Mouse (Mus musculus) c-Kit-positive CD71-negative TER-119-negative erythroid progenitor cells, embryonic 14.5 days (primary cell): Measurements from ENCODE around the gene Mapk1.
"Not testable (repeated sequence)": the region's sequence is repeated elsewhere in the genome, so short reads cannot be mapped to it uniquely, and the experiment has no call there.

ENCODE experiments used
- DNase-seq: peaks from one replicate; pipeline ENCODE4 v3.0.0-alpha.2; 2013; ENCODE audit warnings: low read depth

Mapk1 gene

DNA sequence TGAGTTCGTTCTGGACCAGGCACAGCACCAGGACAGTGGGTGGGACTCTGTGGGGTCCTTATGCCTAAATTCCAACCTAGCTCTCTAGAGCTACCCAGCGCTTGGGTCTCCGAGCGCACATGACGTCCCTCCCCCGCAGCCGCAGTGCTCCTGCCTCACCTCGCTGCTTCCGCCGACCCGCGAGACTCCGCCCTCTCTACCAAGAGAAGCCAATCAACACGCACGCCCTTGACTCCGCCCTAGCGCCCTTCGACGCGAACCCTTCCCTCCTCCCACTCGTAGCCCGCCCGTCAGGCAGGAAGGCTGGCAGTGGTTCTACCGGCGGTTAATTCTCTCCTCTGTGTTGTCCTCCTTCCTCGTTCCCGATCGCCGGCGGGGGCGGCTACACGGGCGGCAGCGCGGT is at the start of gene Mapk1:
TSS of gene Mapk1 (plus strand) at position 252 of the 403 bp plus-strand sequence.
- DNase-seq: peak; percentile 95

DNA sequence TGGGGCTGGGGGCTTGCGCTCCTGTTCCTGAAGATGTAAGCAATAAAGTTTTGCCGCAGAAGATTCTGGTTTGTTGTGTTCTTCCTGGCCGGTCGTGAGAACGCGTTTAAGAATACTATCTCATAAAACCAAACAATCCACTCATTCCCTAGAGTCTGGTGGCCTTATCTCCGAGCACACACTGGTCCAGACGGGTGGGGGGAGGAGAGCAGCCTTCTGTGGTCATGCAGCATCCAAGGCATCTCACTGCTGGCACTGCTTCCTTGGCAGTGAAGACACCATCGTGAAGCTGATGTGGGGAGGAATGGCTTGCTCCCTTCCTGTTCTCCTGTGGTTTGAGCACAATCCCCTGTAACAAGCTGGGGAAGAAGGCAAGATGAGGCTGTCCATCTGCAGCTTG is 43.6 kb upstream of the Mapk1 start:
- DNase-seq: no peak

GRCm38 (mm10) chr16:16941078-16941477 is 42.1 kb upstream of the Mapk1 start:
- no peak for DNase-seq

- DNase-seq: no peak
Observed at GRCm38 (mm10) chr16:16958575-16958974, 24.6 kb upstream of the Mapk1 start.

DNA sequence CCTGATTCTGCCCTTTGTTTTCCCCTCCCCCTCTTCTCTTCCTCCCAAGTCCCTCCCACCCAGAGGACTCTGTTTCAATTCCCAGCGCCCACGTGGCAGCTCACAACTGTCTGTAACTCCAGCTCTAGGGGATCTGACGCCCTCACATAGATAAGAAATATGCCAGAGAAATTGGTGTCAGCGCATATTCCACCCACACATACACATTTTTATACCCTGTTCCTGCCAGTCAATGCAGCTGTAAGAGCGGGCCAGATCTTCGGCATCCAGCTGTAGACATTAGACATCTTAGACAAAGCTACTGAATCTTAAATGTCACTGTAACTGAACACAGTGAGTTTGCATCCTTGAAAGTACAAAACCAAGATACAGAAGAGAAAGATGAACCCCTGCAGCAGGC is 23.3 kb upstream of the Mapk1 start:
- DNase-seq: no peak

GRCm38 (mm10) chr16:16965149-16965548 is 18.0 kb upstream of the Mapk1 start:
- DNase-seq: no peak

DNA sequence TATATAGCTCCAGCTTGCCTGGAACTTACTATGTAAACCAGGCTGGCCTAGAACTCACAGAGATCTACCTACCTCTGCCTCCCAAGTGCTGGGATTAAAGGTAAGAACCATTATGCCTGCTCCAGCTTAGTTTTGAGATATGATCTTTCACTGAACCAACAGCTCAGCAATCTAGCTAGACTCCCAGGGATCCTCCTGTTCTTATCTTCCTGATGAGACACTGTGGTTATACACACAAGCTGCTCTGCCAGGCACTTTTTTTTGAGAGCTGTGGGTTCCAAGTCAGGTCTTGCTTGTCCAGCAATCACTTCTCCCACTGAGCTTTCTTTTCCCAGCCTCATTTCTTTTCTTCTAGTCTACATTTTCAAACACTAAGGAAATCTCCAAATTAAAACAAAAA is 16.9 kb upstream of the Mapk1 start:
- DNase-seq: no peak

DNA sequence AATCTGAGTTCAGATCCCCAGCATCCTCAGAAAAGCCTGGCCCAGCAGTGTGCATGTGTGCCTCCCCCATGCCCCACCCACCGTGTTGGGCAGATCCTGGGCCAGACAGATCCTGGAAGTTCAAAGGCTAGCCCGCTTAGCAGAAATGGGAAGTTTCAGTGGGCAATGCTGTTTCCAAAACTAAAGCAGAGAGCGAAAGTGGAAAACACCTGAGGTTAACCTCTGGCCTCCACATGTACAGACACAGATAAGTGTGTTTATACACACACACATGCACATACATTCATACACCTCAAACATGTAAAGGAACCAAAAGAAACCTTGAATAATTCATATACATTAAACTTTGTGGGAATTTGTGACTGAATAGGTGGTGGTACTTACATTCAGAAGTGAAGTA is 5.1 kb upstream of the Mapk1 start:
- no peak for DNase-seq

DNA sequence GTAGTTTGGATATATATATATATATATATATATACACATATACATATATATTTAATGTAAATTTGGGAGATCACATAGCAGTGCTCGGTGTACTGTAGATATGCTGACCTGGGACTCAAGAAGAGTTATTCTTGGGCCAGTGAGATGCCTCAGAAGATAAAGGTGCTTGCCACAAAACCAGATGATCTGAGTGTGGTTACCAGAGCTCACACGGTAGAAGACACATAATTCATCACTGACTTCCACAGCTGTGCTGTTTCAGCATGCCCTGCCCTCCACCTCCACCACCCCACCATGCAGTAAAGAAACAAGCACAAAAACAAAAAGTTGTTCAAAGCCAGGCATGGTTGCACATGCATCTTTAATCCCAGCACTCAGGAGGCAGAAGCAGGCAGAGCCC is 4.4 kb upstream of the Mapk1 start:
- DNase-seq: no peak

GRCm38 (mm10) chr16:16982636-16983035 is 546 bp upstream of the Mapk1 start:
- DNase-seq: no peak

- peak; percentile 55 for DNase-seq
Observed at GRCm38 (mm10) chr16:16983534-16984422, 596 bp downstream of the Mapk1 start.

GRCm38 (mm10) chr16:16984423-16984941 is 1.3 kb downstream of the Mapk1 start:
- DNase-seq: no peak

GRCm38 (mm10) chr16:16987248-16987647 is 4.1 kb downstream of the Mapk1 start:
- DNase-seq: no peak

DNA sequence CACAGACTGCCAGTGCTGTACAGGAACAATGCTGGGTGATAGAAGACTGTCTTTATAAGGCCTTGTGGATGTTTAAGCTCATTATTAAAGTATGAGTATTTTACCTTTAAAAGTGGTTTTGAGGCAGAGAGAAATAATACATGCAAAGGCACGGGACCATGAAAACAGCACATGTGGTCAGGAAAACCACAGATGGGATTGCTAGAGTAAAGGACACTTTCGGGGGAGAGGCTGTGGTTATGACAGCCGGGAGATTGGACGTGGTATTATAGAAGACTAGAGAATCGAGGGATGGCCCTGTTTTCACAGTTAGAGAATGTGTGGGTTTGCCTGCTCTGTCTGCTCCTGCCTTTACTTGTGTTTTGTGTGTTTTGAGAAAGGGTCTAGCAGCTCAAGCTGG is 5.7 kb downstream of the Mapk1 start:
- no peak for DNase-seq

- no peak for DNase-seq
Observed at GRCm38 (mm10) chr16:16990021-16990420, 6.8 kb downstream of the Mapk1 start.

GRCm38 (mm10) chr16:16994426-16995052 is 11.4 kb downstream of the Mapk1 start:
- no peak for DNase-seq

DNA sequence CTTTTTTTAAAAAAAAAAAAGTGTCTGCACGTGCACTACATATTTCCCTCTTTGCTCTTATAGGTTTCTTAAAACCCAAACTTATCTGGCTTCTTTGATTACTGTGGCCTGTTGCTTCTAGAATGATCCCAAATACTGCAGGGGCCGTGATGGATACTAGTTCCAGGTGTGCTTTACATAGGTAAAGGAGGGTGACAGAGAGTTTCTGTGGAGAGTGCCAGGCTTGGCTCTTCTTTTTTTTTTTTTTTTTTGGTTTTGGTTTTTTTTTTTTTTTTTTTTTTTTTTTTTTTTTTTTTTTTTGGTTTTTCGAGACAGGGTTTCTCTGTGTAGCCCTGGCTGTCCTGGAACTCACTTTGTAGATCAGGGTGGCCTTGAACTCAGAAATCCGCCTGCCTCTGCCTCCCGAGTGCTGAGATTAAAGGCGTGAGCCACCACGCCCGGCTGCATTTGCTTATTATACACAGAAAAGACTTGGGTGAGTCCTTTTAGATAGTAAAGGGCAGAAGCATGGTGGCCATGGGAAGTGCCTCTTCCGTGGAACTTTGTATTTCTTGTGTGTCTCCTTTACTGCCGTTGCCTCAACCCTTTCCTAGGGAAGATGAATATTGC is 13.0 kb downstream of the Mapk1 start:
- DNase-seq: not testable (repeated sequence)

DNA sequence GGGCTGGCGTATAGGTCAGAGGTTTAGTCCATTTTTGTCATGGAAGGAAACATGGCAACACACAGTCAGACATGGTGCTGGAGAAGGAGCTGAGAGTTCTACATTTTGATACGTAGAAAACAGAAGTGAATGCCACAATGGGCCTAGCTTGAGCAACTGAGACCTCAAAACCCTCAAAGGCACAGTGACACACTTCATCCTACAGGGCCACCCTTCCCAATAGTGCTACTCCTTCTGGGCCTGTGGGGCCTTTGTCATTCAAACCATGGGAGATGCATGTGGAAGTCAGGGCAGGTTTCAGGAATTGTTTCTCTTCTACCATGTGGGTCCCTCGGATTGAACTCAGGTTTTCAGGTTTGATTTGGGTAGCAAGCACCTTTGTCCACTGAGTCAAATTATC is 17.9 kb downstream of the Mapk1 start:
- DNase-seq: no peak

GRCm38 (mm10) chr16:17007070-17007469 is 23.9 kb downstream of the Mapk1 start:
- DNase-seq: no peak

- DNase-seq: no peak
Observed at GRCm38 (mm10) chr16:17010036-17010435, 26.9 kb downstream of the Mapk1 start.

DNA sequence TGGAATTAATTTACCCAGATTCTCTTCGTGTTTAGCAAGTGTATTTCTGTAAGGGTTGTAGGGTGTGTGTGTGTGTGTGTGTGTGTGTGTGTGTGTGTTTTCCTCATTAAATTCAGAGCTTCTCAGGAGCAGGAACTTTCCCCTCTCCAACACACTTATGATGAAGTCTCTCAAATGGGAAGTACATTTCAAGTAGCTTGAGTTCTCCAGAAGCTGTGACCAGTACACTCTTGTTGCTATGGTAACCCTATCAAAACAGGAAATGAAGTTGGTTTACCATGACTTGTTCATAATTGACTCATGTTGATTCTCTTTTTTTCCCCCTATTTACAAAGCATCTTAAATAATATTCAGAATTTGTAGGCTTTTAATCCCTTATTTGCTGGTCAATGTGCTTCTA is 29.4 kb downstream of the Mapk1 start:
- DNase-seq: peak; percentile 58

- no peak for DNase-seq
Observed at GRCm38 (mm10) chr16:17015111-17015852, 32.1 kb downstream of the Mapk1 start.
